22 mouse cellular contexts compared by ENCODE assay signal in genomic region chr4:148232124-148232523, GRCm38 (mm10). TPM values are rescaled to one million over a fixed set of nuclear protein-coding genes. Genes with fewer than 3 reads are reported as not detected.
DNase-seq lines count a peak whose midpoint lies in the region; ATAC-seq lines count a peak whose summit lies in the region.
"Had no signal": no experiment of that assay in that cellular context is flagged by ENCODE, and none has a peak within 500 bp of the region (broad histone marks: within the 10 kb centered on the region; RNA-seq: fewer than 3 reads in every experiment).

No protein-coding gene starts in this region.

- peaks cover 16% of the 10 kb centered on the region for H3K4me1 ChIP-seq in forebrain, embryonic 12.5 days
- peaks cover 4% of the 10 kb centered on the region; the same call in 1 of the 2 replicates for H3K4me1 ChIP-seq in forebrain, embryonic 16.5 days (replicated peaks; ENCODE audit: control insufficient read depth, insufficient read depth, low read length)
- peaks cover 2% of the 10 kb centered on the region; the same call in 1 of the 2 replicates for H3K4me1 ChIP-seq in midbrain, embryonic 11.5 days (ENCODE audit: control insufficient read depth, insufficient read depth, low read length)
- peaks cover 16% of the 10 kb centered on the region for H3K4me1 ChIP-seq in midbrain, embryonic 15.5 days
- H3K4me1 ChIP-seq in midbrain, embryonic 14.5 days (ENCODE audit: control insufficient read depth, insufficient read depth, low read length): peaks cover 22% of the 10 kb centered on the region
- H3K4me1 ChIP-seq in midbrain, embryonic 10.5 days: peaks cover 12% of the 10 kb centered on the region
- H3K4me1 ChIP-seq: embryonic facial prominence, embryonic 12.5 days; embryonic facial prominence, embryonic 15.5 days; heart, embryonic 10.5 days; heart, embryonic 13.5 days had no signal

- no peak for DNase-seq in midbrain, embryonic 11.5 days (ENCODE audit: low spot score, missing footprints)
- DNase-seq in midbrain, embryonic 14.5 days: peak; percentile 35
- DNase-seq in midbrain, embryonic 10.5 days (ENCODE audit: low spot score): no peak
- DNase-seq: adrenal gland, postnatal 10 days; adrenal gland, postnatal 36 days; cerebellum, adult 18-20 months; cerebellum, adult 9-11 months; gastrocnemius, postnatal 10 days; gastrocnemius, postnatal 36 days; heart, adult 2 months; heart, postnatal 14 days; heart, postnatal 4 days had no signal

- peaks cover 48% of the 10 kb centered on the region for H3K27me3 ChIP-seq in forebrain, embryonic 12.5 days
- H3K27me3 ChIP-seq in forebrain, embryonic 16.5 days (replicated peaks; ENCODE audit: control insufficient read depth, insufficient read depth, low read length): peaks cover 4% of the 10 kb centered on the region
- no peaks in the 10 kb centered on the region for H3K27me3 ChIP-seq in midbrain, embryonic 11.5 days (ENCODE audit: control insufficient read depth, insufficient read depth, low read length)
- H3K27me3 ChIP-seq in midbrain, embryonic 15.5 days (replicated peaks): no peaks in the 10 kb centered on the region
- H3K27me3 ChIP-seq in midbrain, embryonic 14.5 days (ENCODE audit: control insufficient read depth, insufficient read depth, low read length): no peaks in the 10 kb centered on the region
- H3K27me3 ChIP-seq in midbrain, embryonic 10.5 days (ENCODE audit: low read depth, poor library complexity, severe bottlenecking): peaks cover 21% of the 10 kb centered on the region

- no peaks in the 10 kb centered on the region for H3K36me3 ChIP-seq in forebrain, embryonic 12.5 days (replicated peaks)
- no peaks in the 10 kb centered on the region for H3K36me3 ChIP-seq in forebrain, embryonic 16.5 days (ENCODE audit: control insufficient read depth, insufficient read depth)
- H3K36me3 ChIP-seq in midbrain, embryonic 11.5 days (ENCODE audit: control insufficient read depth, insufficient read depth, low read length): no peaks in the 10 kb centered on the region
- H3K36me3 ChIP-seq in midbrain, embryonic 15.5 days (replicated peaks): no peaks in the 10 kb centered on the region
- no peaks in the 10 kb centered on the region for H3K36me3 ChIP-seq in midbrain, embryonic 14.5 days (ENCODE audit: control insufficient read depth, insufficient read depth, low read length)
- no peaks in the 10 kb centered on the region for H3K36me3 ChIP-seq in midbrain, embryonic 10.5 days
- H3K36me3 ChIP-seq: embryonic facial prominence, embryonic 12.5 days; embryonic facial prominence, embryonic 15.5 days; forebrain, embryonic 15.5 days; heart, embryonic 10.5 days; heart, embryonic 13.5 days; hindbrain, embryonic 15.5 days had no signal

- H3K4me3 ChIP-seq in forebrain, embryonic 12.5 days (replicated peaks): no peak overlapping the region
- no peak overlapping the region for H3K4me3 ChIP-seq in forebrain, embryonic 16.5 days (replicated peaks; ENCODE audit: low read length)
- no peak overlapping the region for H3K4me3 ChIP-seq in midbrain, embryonic 11.5 days (ENCODE audit: low read depth, low read length)
- H3K4me3 ChIP-seq in midbrain, embryonic 15.5 days: no peak overlapping the region
- no peak overlapping the region for H3K4me3 ChIP-seq in midbrain, embryonic 14.5 days (replicated peaks; ENCODE audit: low read depth, low read length)
- no peak overlapping the region for H3K4me3 ChIP-seq in midbrain, embryonic 10.5 days
- H3K4me3 ChIP-seq: embryonic facial prominence, embryonic 12.5 days; embryonic facial prominence, embryonic 15.5 days; forebrain, embryonic 15.5 days; heart, adult 2 months; heart, embryonic 10.5 days; heart, embryonic 13.5 days; hindbrain, embryonic 15.5 days had no signal

- H3K9ac ChIP-seq in forebrain, embryonic 12.5 days: no peak overlapping the region
- H3K9ac ChIP-seq in forebrain, embryonic 16.5 days (replicated peaks; ENCODE audit: low read depth, low read length): no peak overlapping the region
- H3K9ac ChIP-seq in midbrain, embryonic 11.5 days (ENCODE audit: low read length): no peak overlapping the region
- no peak overlapping the region for H3K9ac ChIP-seq in midbrain, embryonic 15.5 days
- no peak overlapping the region for H3K9ac ChIP-seq in midbrain, embryonic 14.5 days (replicated peaks; ENCODE audit: low read length)
- H3K9ac ChIP-seq: embryonic facial prominence, embryonic 12.5 days; embryonic facial prominence, embryonic 15.5 days; forebrain, embryonic 15.5 days; heart, embryonic 13.5 days; hindbrain, embryonic 15.5 days had no signal

- 58% methylated on average over 4 of the region's 4 CpGs for WGBS in forebrain, embryonic 12.5 days
- 48% methylated on average over 4 of the region's 4 CpGs for WGBS in forebrain, embryonic 16.5 days
- 76% methylated on average over 4 of the region's 4 CpGs for WGBS in midbrain, embryonic 11.5 days
- 38% methylated on average over 4 of the region's 4 CpGs for WGBS in midbrain, embryonic 15.5 days
- 46% methylated on average over 4 of the region's 4 CpGs for WGBS in midbrain, embryonic 14.5 days
- 73% methylated on average over 4 of the region's 4 CpGs for WGBS in midbrain, embryonic 10.5 days

- no peak overlapping the region for H3K27ac ChIP-seq in forebrain, embryonic 12.5 days
- no peak overlapping the region for H3K27ac ChIP-seq in forebrain, embryonic 16.5 days (ENCODE audit: low read length)
- no peak overlapping the region for H3K27ac ChIP-seq in midbrain, embryonic 11.5 days (ENCODE audit: low read depth, low read length)
- no peak overlapping the region for H3K27ac ChIP-seq in midbrain, embryonic 15.5 days
- H3K27ac ChIP-seq in midbrain, embryonic 14.5 days (replicated peaks; ENCODE audit: low read depth, low read length): no peak overlapping the region
- H3K27ac ChIP-seq in midbrain, embryonic 10.5 days (replicated peaks): no peak overlapping the region
- H3K27ac ChIP-seq: embryonic facial prominence, embryonic 12.5 days; embryonic facial prominence, embryonic 15.5 days; forebrain, embryonic 15.5 days; heart, adult 2 months; heart, embryonic 10.5 days; heart, embryonic 13.5 days; hindbrain, embryonic 15.5 days had no signal

- peak; percentile 58; the same call in 1 of the 2 replicates for ATAC-seq in forebrain, embryonic 12.5 days (ENCODE audit: low FRiP score)
- ATAC-seq in forebrain, embryonic 16.5 days: no peak
- ATAC-seq in midbrain, embryonic 11.5 days (ENCODE audit: low FRiP score): peak; percentile 56; the same call in 1 of the 2 replicates
- ATAC-seq in midbrain, embryonic 15.5 days (replicated peaks): no peak
- no peak for ATAC-seq in midbrain, embryonic 14.5 days (ENCODE audit: low FRiP score, low TSS enrichment)
- ATAC-seq: Patski had no signal

- H3K9me3 ChIP-seq in forebrain, embryonic 12.5 days: no peaks in the 10 kb centered on the region
- no peaks in the 10 kb centered on the region for H3K9me3 ChIP-seq in forebrain, embryonic 16.5 days (ENCODE audit: control insufficient read depth, low read length)
- H3K9me3 ChIP-seq in midbrain, embryonic 11.5 days (ENCODE audit: control insufficient read depth, low read length): no peaks in the 10 kb centered on the region
- H3K9me3 ChIP-seq in midbrain, embryonic 15.5 days: no peaks in the 10 kb centered on the region
- H3K9me3 ChIP-seq in midbrain, embryonic 14.5 days (ENCODE audit: control insufficient read depth, low read length): no peaks in the 10 kb centered on the region
- no peaks in the 10 kb centered on the region for H3K9me3 ChIP-seq in midbrain, embryonic 10.5 days (replicated peaks)
- H3K9me3 ChIP-seq: embryonic facial prominence, embryonic 12.5 days; embryonic facial prominence, embryonic 15.5 days; forebrain, embryonic 15.5 days; heart, embryonic 10.5 days; heart, embryonic 13.5 days; hindbrain, embryonic 15.5 days had no signal

- H3K4me2 ChIP-seq in forebrain, embryonic 12.5 days: no peak overlapping the region
- H3K4me2 ChIP-seq in forebrain, embryonic 16.5 days (ENCODE audit: low read length): no peak overlapping the region
- no peak overlapping the region for H3K4me2 ChIP-seq in midbrain, embryonic 11.5 days
- no peak overlapping the region for H3K4me2 ChIP-seq in midbrain, embryonic 15.5 days
- H3K4me2 ChIP-seq in midbrain, embryonic 14.5 days (ENCODE audit: low read length): no peak overlapping the region
- H3K4me2 ChIP-seq: embryonic facial prominence, embryonic 12.5 days; embryonic facial prominence, embryonic 15.5 days; forebrain, embryonic 15.5 days; heart, embryonic 13.5 days; hindbrain, embryonic 15.5 days had no signal

RNA-seq across cellular contexts. Expression of gene Disp3, which starts 55.6 kb away (rescaled TPM):
- 4.8 and 4.9 TPM in 2 replicates for polyA plus RNA-seq in forebrain, embryonic 12.5 days (2016; fragmentation: Nextera tagmentation; extraction: Ambion mirVana)
- polyA plus RNA-seq in forebrain, embryonic 16.5 days (2015; fragmentation: Nextera tagmentation; extraction: Ambion mirVana): 11.8 and 12.2 TPM in 2 replicates
- polyA plus RNA-seq in midbrain, embryonic 11.5 days (2014; fragmentation: Nextera tagmentation; extraction: Ambion mirVana): 2.5 and 2.9 TPM in 2 replicates
- polyA plus RNA-seq in midbrain, embryonic 15.5 days (2015; fragmentation: Nextera tagmentation; extraction: Ambion mirVana): 12.5 and 13.6 TPM in 2 replicates
- polyA plus RNA-seq in midbrain, embryonic 14.5 days (2014; fragmentation: Nextera tagmentation; extraction: Ambion mirVana): 10.6 and 11.8 TPM in 2 replicates
- 3.2 and 3.7 TPM in 2 replicates for polyA plus RNA-seq in midbrain, embryonic 10.5 days (2016; fragmentation: Nextera tagmentation; extraction: Ambion mirVana)
- polyA plus RNA-seq: heart, adult 2 months had no signal

Comparison
In these comparisons a context has a peak if more than half of its experiments do, and no peak if none do; other contexts are left out.
1. ATAC-seq: peak in forebrain, embryonic 12.5 days (single experiment) and midbrain, embryonic 11.5 days (single experiment); none in forebrain, embryonic 16.5 days (single experiment), midbrain, embryonic 15.5 days (single experiment) and midbrain, embryonic 14.5 days (single experiment).